8 mouse cellular contexts compared by ENCODE assay signal in the genomic region with DNA sequence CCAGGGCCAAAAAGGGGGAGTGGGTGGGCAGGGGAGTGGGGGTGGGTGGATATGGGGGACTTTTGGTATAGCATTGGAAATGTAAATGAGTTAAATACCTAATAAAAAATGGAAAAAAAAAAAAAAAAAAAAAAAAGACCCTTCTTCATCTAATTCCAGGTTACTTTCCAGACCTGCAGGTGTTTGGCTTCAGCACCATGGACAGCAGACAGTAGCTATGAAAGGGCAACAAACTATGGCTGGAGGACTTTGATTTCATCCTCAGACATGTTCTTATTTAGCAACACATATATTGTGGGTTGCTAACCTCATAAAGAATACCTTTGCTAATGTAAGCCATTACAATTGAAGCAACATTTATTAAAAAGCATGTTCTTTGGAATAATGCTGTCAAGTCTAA.
DNase-seq lines count a peak whose midpoint lies in the region; ATAC-seq and TF ChIP-seq lines count a peak whose summit lies in the region.
"Not testable (repeated sequence)": the region's sequence is repeated elsewhere in the genome, so short reads cannot be mapped to it uniquely, and the experiment has no call there.

No protein-coding gene starts in this region.

- ATAC-seq in lung, embryonic 14.5 days (ENCODE audit: insufficient read depth); neural tube, embryonic 11.5 days (ENCODE audit: insufficient read depth, low FRiP score, low TSS enrichment): not testable (repeated sequence)

- dilution Hi-C loops in CH12.LX (cut with MboI; ENCODE audit: extremely low pct_ligation_motif_present, extremely low pct_unique_long_range_greater_than_20kb, low sequenced_read_pairs): not testable (repeated sequence)

- H3K27ac ChIP-seq in CH12.LX (ENCODE audit: insufficient read depth, low read depth); embryonic facial prominence, embryonic 10.5 days (replicated peaks); hindbrain, embryonic 10.5 days; lung, embryonic 14.5 days (ENCODE audit: low read depth); neural tube, embryonic 11.5 days (ENCODE audit: low read depth, low read length): not testable (repeated sequence)

- in situ Hi-C loops in CH12.LX (cut with MboI; ENCODE audit: low pct_ligation_motif_present, low pct_unique_long_range_greater_than_20kb, low sequenced_read_pairs): not testable (repeated sequence)

- not testable (repeated sequence) for H3K4me2 ChIP-seq in CH12.LX (ENCODE audit: insufficient read depth, low read depth, poor library complexity, severe bottlenecking); lung, embryonic 14.5 days; neural tube, embryonic 11.5 days (ENCODE audit: low read depth)

- TF ChIP-seq CTCF in CH12.LX (conservative IDR thresholded peaks at IDR 0.05 in 1 of 2, IDR thresholded peaks at IDR 0.05 in 1 of 2; ENCODE audit: low read depth in 2 of 2, low read length in 2 of 2); lung, embryonic 14.5 days (IDR thresholded peaks at IDR 0.05; ENCODE audit: low read depth): not testable (repeated sequence)

- TF ChIP-seq EP300 in CH12.LX (IDR thresholded peaks at IDR 0.05; ENCODE audit: low read length): not testable (repeated sequence)

- peak; percentile 11 for DNase-seq in CH12.LX (ENCODE audit: extremely low read depth)
- DNase-seq in adrenal gland, postnatal 14 days: peak; percentile 29
- DNase-seq in embryonic facial prominence, embryonic 10.5 days (ENCODE audit: low spot score): peak; percentile 63
- DNase-seq in hindbrain, embryonic 10.5 days (ENCODE audit: low spot score): peak; percentile 26
- peak; percentile 22 for DNase-seq in kidney, postnatal 14 days
- peak; percentile 80 for DNase-seq in lung, embryonic 14.5 days
- peak; percentile 23 for DNase-seq in neural tube, embryonic 11.5 days (ENCODE audit: low spot score)
- DNase-seq in urinary bladder, postnatal 25 days (ENCODE audit: low spot score): peak; percentile 16

- not testable (repeated sequence) for TF ChIP-seq RAD21 in CH12.LX (IDR thresholded peaks at IDR 0.05; ENCODE audit: low read depth, low read length)

- not testable (repeated sequence) for H3K9me3 ChIP-seq in CH12.LX (replicated peaks; ENCODE audit: low read length); embryonic facial prominence, embryonic 10.5 days; hindbrain, embryonic 10.5 days; lung, embryonic 14.5 days (ENCODE audit: low read depth, low read length); neural tube, embryonic 11.5 days (ENCODE audit: control insufficient read depth, low read length)

- not testable (repeated sequence) for TF ChIP-seq POLR2A in CH12.LX (IDR thresholded peaks at IDR 0.05; ENCODE audit: low read depth, low read length)

- not testable (repeated sequence) for H3K9ac ChIP-seq in CH12.LX (ENCODE audit: insufficient read depth, low read depth); lung, embryonic 14.5 days; neural tube, embryonic 11.5 days (ENCODE audit: low read length)

- not testable (repeated sequence) for H3K4me1 ChIP-seq in CH12.LX (ENCODE audit: control insufficient read depth in 1 of 2, insufficient read depth in 2 of 2); embryonic facial prominence, embryonic 10.5 days; hindbrain, embryonic 10.5 days (replicated peaks); lung, embryonic 14.5 days (ENCODE audit: insufficient read depth); neural tube, embryonic 11.5 days (ENCODE audit: control insufficient read depth, insufficient read depth, low read length)

- H3K36me3 ChIP-seq in CH12.LX (replicated peaks in 1 of 2; ENCODE audit: control insufficient read depth in 1 of 2, insufficient read depth in 1 of 2, low read length in 1 of 2); embryonic facial prominence, embryonic 10.5 days (replicated peaks); hindbrain, embryonic 10.5 days; lung, embryonic 14.5 days (ENCODE audit: insufficient read depth); neural tube, embryonic 11.5 days (ENCODE audit: control insufficient read depth, insufficient read depth, low read length): not testable (repeated sequence)

- H3K79me2 ChIP-seq in CH12.LX (replicated peaks; ENCODE audit: control insufficient read depth, extremely low read depth, insufficient read depth, poor library complexity, severe bottlenecking): not testable (repeated sequence)

- not testable (repeated sequence) for H3K27me3 ChIP-seq in CH12.LX (replicated peaks); embryonic facial prominence, embryonic 10.5 days (replicated peaks; ENCODE audit: low read depth, poor library complexity, severe bottlenecking); hindbrain, embryonic 10.5 days (ENCODE audit: insufficient read depth, poor library complexity, severe bottlenecking); lung, embryonic 14.5 days (ENCODE audit: insufficient read depth, low read length); neural tube, embryonic 11.5 days (ENCODE audit: control insufficient read depth, insufficient read depth, low read length)

- not testable (repeated sequence) for H3K4me3 ChIP-seq in CH12.LX (replicated peaks in 1 of 3; ENCODE audit: low read depth in 2 of 3, low read length in 2 of 3, poor library complexity in 1 of 3); embryonic facial prominence, embryonic 10.5 days; hindbrain, embryonic 10.5 days; lung, embryonic 14.5 days (ENCODE audit: low read depth, low read length); neural tube, embryonic 11.5 days (ENCODE audit: low read depth, low read length)

Comparison
In these comparisons a context has a peak if more than half of its experiments do, and no peak if none do; other contexts are left out.
1. DNase-seq: peak in every context shown above with its lines; median percentile 80 in lung, embryonic 14.5 days; 63 in embryonic facial prominence, embryonic 10.5 days; 29 in adrenal gland, postnatal 14 days; 26 in hindbrain, embryonic 10.5 days; 23 in neural tube, embryonic 11.5 days; 22 in kidney, postnatal 14 days; 16 in urinary bladder, postnatal 25 days; 11 in CH12.LX.